Mouse (Mus musculus): ENCODE measurements at regions not wholly inside any gene's neighbourhood (a gene's known extent, or its start where the extent isn't known, plus 50 kb on each side); places are given as distances from the start of the nearest gene placed in this dataset.

- DNase-seq = no peak
Observed at GRCm38 (mm10) chr4:12837097-12837426, 665.2 kb upstream of the Fam92a start.

- no peak for DNase-seq
Observed at GRCm38 (mm10) chr4:12836326-12837096, 664.7 kb upstream of the Fam92a start.

GRCm38 (mm10) chr4:12826419-12826818 is 654.6 kb upstream of the Fam92a start:
- no peak for DNase-seq

- DNase-seq = peak in 1 of 2 experiments; percentile 4
Observed at GRCm38 (mm10) chr4:12814251-12814650, 642.4 kb upstream of the Fam92a start.

GRCm38 (mm10) chr4:12801186-12801585 is 629.4 kb upstream of the Fam92a start:
- no peak for DNase-seq

- no peak for DNase-seq
Observed at GRCm38 (mm10) chr4:12799564-12799963, 627.7 kb upstream of the Fam92a start.

- DNase-seq = no peak
Observed at GRCm38 (mm10) chr4:12792764-12793422, 621.1 kb upstream of the Fam92a start.

GRCm38 (mm10) chr4:12791786-12792674 is 620.2 kb upstream of the Fam92a start:
- no peak for DNase-seq

- DNase-seq = no peak
Observed at GRCm38 (mm10) chr4:12785840-12786239, 614.0 kb upstream of the Fam92a start.

- DNase-seq = no peak
Observed at GRCm38 (mm10) chr4:12784479-12784878, 612.7 kb upstream of the Fam92a start.

- no peak for DNase-seq
Observed at GRCm38 (mm10) chr4:12784068-12784467, 612.3 kb upstream of the Fam92a start.

- peak; percentile 17 to 41 for DNase-seq
Observed at GRCm38 (mm10) chr4:12781969-12782904, 610.4 kb upstream of the Fam92a start.

- no peak for DNase-seq
Observed at GRCm38 (mm10) chr4:12780254-12780653, 608.4 kb upstream of the Fam92a start.

GRCm38 (mm10) chr4:12779211-12779610 is 607.4 kb upstream of the Fam92a start:
- DNase-seq = peak in 1 of 2 experiments; percentile 4

GRCm38 (mm10) chr4:12778163-12778562 is 606.3 kb upstream of the Fam92a start:
- DNase-seq = no peak

- DNase-seq = no peak
Observed at GRCm38 (mm10) chr4:12776217-12776578, 604.4 kb upstream of the Fam92a start.

GRCm38 (mm10) chr4:12775524-12776216 is 603.9 kb upstream of the Fam92a start:
- DNase-seq = no peak

GRCm38 (mm10) chr4:12775090-12775489 is 603.3 kb upstream of the Fam92a start:
- DNase-seq = no peak

- no peak for DNase-seq
Observed at GRCm38 (mm10) chr4:12774671-12775070, 602.9 kb upstream of the Fam92a start.

GRCm38 (mm10) chr4:12773201-12773600 is 601.4 kb upstream of the Fam92a start:
- no peak for DNase-seq

GRCm38 (mm10) chr4:12770131-12770780 is 598.4 kb upstream of the Fam92a start:
- no peak for DNase-seq
